Mouse (Mus musculus): ENCODE data around the gene Slc26a11.

GRCm38 (mm10) chr11:119347125-119347524 is 8.2 kb upstream of the Slc26a11 start:
- TF ChIP-seq GATA1 (IDR thresholded peaks at IDR 0.05; ENCODE audit: low read length) (no peak), TAL1 (IDR thresholded peaks at IDR 0.05; ENCODE audit: low read length) (no peak)

Measured in erythroblast, embryonic 14.5 days (primary cell).